Mouse (Mus musculus): ENCODE measurements around the gene Ano6.

The Ano6 gene

GRCm38 (mm10) chr15:95931013-95931775 is 140.6 kb downstream of the Ano6 start:
- DNase-seq (ENCODE audit: low spot score), result no peak

- DNase-seq (ENCODE audit: low spot score), result no peak
These were observed 141.7 kb downstream of the Ano6 start for GRCm38 (mm10) chr15:95932358-95932757.

GRCm38 (mm10) chr15:95935141-95935540 is 144.5 kb downstream of the Ano6 start:
- DNase-seq (ENCODE audit: low spot score), result no peak

- DNase-seq (ENCODE audit: low spot score), result no peak
These were observed 152.8 kb downstream of the Ano6 start for GRCm38 (mm10) chr15:95943470-95943869.

GRCm38 (mm10) chr15:95944299-95944698 is 153.7 kb downstream of the Ano6 start:
- DNase-seq (ENCODE audit: low spot score), result no peak

GRCm38 (mm10) chr15:95945951-95946708 is 155.5 kb downstream of the Ano6 start:
- no peak for DNase-seq (ENCODE audit: low spot score)

- DNase-seq (ENCODE audit: low spot score), result no peak
These were observed 157.8 kb downstream of the Ano6 start for GRCm38 (mm10) chr15:95948411-95948810.

GRCm38 (mm10) chr15:95949336-95949735 is 158.7 kb downstream of the Ano6 start:
- no peak for DNase-seq (ENCODE audit: low spot score)

GRCm38 (mm10) chr15:95951497-95951896 is 160.9 kb downstream of the Ano6 start:
- DNase-seq (ENCODE audit: low spot score), result no peak

GRCm38 (mm10) chr15:95956692-95957091 is 166.0 kb downstream of the Ano6 start:
- DNase-seq (ENCODE audit: low spot score), result no peak

GRCm38 (mm10) chr15:95962411-95963123 is 171.9 kb downstream of the Ano6 start:
- DNase-seq (ENCODE audit: low spot score), result no peak

GRCm38 (mm10) chr15:95963124-95963482 is 172.5 kb downstream of the Ano6 start:
- DNase-seq (ENCODE audit: low spot score), result no peak

GRCm38 (mm10) chr15:95963533-95964250 is 173.0 kb downstream of the Ano6 start:
- DNase-seq (ENCODE audit: low spot score), result no peak

- no peak for DNase-seq (ENCODE audit: low spot score)
These were observed 173.6 kb downstream of the Ano6 start for GRCm38 (mm10) chr15:95964251-95964561.

- no peak for DNase-seq (ENCODE audit: low spot score)
These were observed 176.3 kb downstream of the Ano6 start for GRCm38 (mm10) chr15:95966979-95967378.

GRCm38 (mm10) chr15:95967516-95968196 is 177.0 kb downstream of the Ano6 start:
- no peak for DNase-seq (ENCODE audit: low spot score)

- DNase-seq (ENCODE audit: low spot score), result no peak
These were observed 179.0 kb downstream of the Ano6 start for GRCm38 (mm10) chr15:95969596-95969995.

GRCm38 (mm10) chr15:95970176-95970575 is 179.5 kb downstream of the Ano6 start:
- DNase-seq (ENCODE audit: low spot score), result no peak

- DNase-seq (ENCODE audit: low spot score), result no peak
These were observed 180.0 kb downstream of the Ano6 start for GRCm38 (mm10) chr15:95970691-95971090.

- no peak for DNase-seq (ENCODE audit: low spot score)
These were observed 180.7 kb downstream of the Ano6 start for GRCm38 (mm10) chr15:95971302-95971701.

- no peak for DNase-seq (ENCODE audit: low spot score)
These were observed 181.5 kb downstream of the Ano6 start for GRCm38 (mm10) chr15:95972156-95972555.

- DNase-seq (ENCODE audit: low spot score), result no peak
These were observed 182.0 kb downstream of the Ano6 start for GRCm38 (mm10) chr15:95972621-95973020.
